9 mouse cellular contexts compared by ENCODE assay signal in genomic region chr17:78912861-78913281, GRCm38 (mm10). TPM values are rescaled to one million over a fixed set of nuclear protein-coding genes. Genes with fewer than 3 reads are reported as not detected.
DNase-seq lines count a peak whose midpoint lies in the region; ATAC-seq and TF ChIP-seq lines count a peak whose summit lies in the region.
"Had no signal": no experiment of that assay in that cellular context is flagged by ENCODE, and none has a peak within 500 bp of the region (broad histone marks: within the 10 kb centered on the region; RNA-seq: fewer than 3 reads in every experiment).

No protein-coding gene starts in this region.

- no peaks in the 10 kb centered on the region for H3K36me3 ChIP-seq in spleen, adult 2 months (ENCODE audit: control insufficient read depth, insufficient read depth, low read length)
- no peaks in the 10 kb centered on the region for H3K36me3 ChIP-seq in liver, embryonic 14.5 days (replicated peaks; ENCODE audit: control insufficient read depth, insufficient read depth, low read depth)
- H3K36me3 ChIP-seq in stomach, embryonic 14.5 days (ENCODE audit: control insufficient read depth, insufficient read depth, low read length) = no peaks in the 10 kb centered on the region

- peak; percentile 15; the same call in 1 of the 2 replicates for ATAC-seq in liver, embryonic 14.5 days (ENCODE audit: insufficient read depth)
- ATAC-seq in stomach, embryonic 14.5 days (ENCODE audit: insufficient number of reproducible peaks, insufficient read depth, low FRiP score, low read depth) = no peak

- no peak for TF ChIP-seq CTCF in spleen, adult 2 months (IDR thresholded peaks at IDR 0.05; ENCODE audit: extremely low read depth, insufficient read depth, insufficient read length, insufficient replicate concordance)
- no peak for TF ChIP-seq CTCF in liver, embryonic 14.5 days (IDR thresholded peaks at IDR 0.05; ENCODE audit: low read depth)

- no peak overlapping the region for H3K27ac ChIP-seq in spleen, adult 2 months (ENCODE audit: insufficient read depth, low read length)
- H3K27ac ChIP-seq in liver, embryonic 14.5 days = no peak overlapping the region
- H3K27ac ChIP-seq in stomach, embryonic 14.5 days (ENCODE audit: low read length) = no peak overlapping the region

- no peak for TF ChIP-seq EP300 in liver, embryonic 14.5 days (IDR thresholded peaks at IDR 0.05; ENCODE audit: low read depth)

- H3K9me3 ChIP-seq in liver, embryonic 14.5 days (ENCODE audit: control insufficient read depth, low read length) = no peaks in the 10 kb centered on the region
- no peaks in the 10 kb centered on the region for H3K9me3 ChIP-seq in stomach, embryonic 14.5 days (ENCODE audit: control insufficient read depth, low read depth, low read length)

- H3K4me2 ChIP-seq in liver, embryonic 14.5 days (ENCODE audit: low read depth) = peak overlapping the region; percentile 69
- H3K4me2 ChIP-seq in stomach, embryonic 14.5 days (replicated peaks; ENCODE audit: low read depth, low read length) = peak overlapping the region; percentile 27

- TF ChIP-seq POLR2A in spleen, adult 2 months (IDR thresholded peaks at IDR 0.05; ENCODE audit: low read depth, low read length) = no peak

- peak overlapping the region; percentile 45 for H3K9ac ChIP-seq in liver, embryonic 14.5 days (replicated peaks)
- H3K9ac ChIP-seq in stomach, embryonic 14.5 days (replicated peaks; ENCODE audit: low read depth, low read length) = no peak overlapping the region

- H3K4me1 ChIP-seq in spleen, adult 2 months (ENCODE audit: control insufficient read depth, insufficient read depth, insufficient read length) = no peaks in the 10 kb centered on the region; the same call in 1 of the 2 replicates
- peaks cover 9 to 10% of the 10 kb centered on the region in 2 experiments; a peak in 3 of 4 replicates for H3K4me1 ChIP-seq in liver, embryonic 14.5 days (replicated peaks; ENCODE audit: control insufficient read depth in 2 of 2, insufficient read depth in 2 of 2, low read length in 1 of 2)
- H3K4me1 ChIP-seq in stomach, embryonic 14.5 days (ENCODE audit: control insufficient read depth, insufficient read depth, low read length) = peaks cover 11% of the 10 kb centered on the region; the same call in 1 of the 2 replicates

- intact Hi-C loops in heart, postnatal 10 days (cut with DNase I) = no loop called here

- WGBS in spleen, adult 2 months = 31% methylated on average over 6 of the region's 6 CpGs
- 18% methylated on average over 6 of the region's 6 CpGs for WGBS in liver, embryonic 14.5 days (ENCODE audit: insufficient replicate concordance)
- WGBS in stomach, embryonic 14.5 days = 26% methylated on average over 6 of the region's 6 CpGs

- peak; percentile 19 for DNase-seq in adrenal gland, postnatal 10 days
- no peak for DNase-seq in adrenal gland, adult 2 months
- DNase-seq in spleen, adult 2 months (ENCODE audit: low read depth in 1 of 2, low spot score in 2 of 2) = no peak
- no peak for DNase-seq in spleen, adult 18-20 months
- peak; percentile 30 to 37 for DNase-seq in heart, postnatal 10 days
- no peak for DNase-seq in liver, embryonic 14.5 days (ENCODE audit: low read depth in 3 of 3, low spot score in 3 of 3)
- no peak for DNase-seq in c-Kit-positive CD71-positive TER-119-positive erythroid progenitor cells, embryonic 14.5 days (ENCODE audit: low spot score)

- H3K4me3 ChIP-seq in spleen, adult 2 months (ENCODE audit: extremely low read depth, insufficient read depth, insufficient read length) = peak overlapping the region; percentile 30; the same call in 1 of the 2 replicates
- H3K4me3 ChIP-seq in liver, embryonic 14.5 days (ENCODE audit: insufficient read depth in 1 of 2, low read depth in 2 of 2, low read length in 2 of 2) = peak overlapping the region; percentile 52 to 70
- peak overlapping the region; percentile 12; the same call in 1 of the 2 replicates for H3K4me3 ChIP-seq in stomach, embryonic 14.5 days (ENCODE audit: low read depth, low read length)

- no peaks in the 10 kb centered on the region for H3K27me3 ChIP-seq in spleen, adult 2 months (ENCODE audit: control insufficient read depth, insufficient read depth, low read length)
- H3K27me3 ChIP-seq in liver, embryonic 14.5 days (ENCODE audit: control insufficient read depth, insufficient read depth, low read length) = no peaks in the 10 kb centered on the region
- no peaks in the 10 kb centered on the region for H3K27me3 ChIP-seq in stomach, embryonic 14.5 days (ENCODE audit: control insufficient read depth, insufficient read depth, low read length)

RNA-seq across cellular contexts. Expression of gene Cebpzos, which starts 3.4 kb away (rescaled TPM):
- 10 to 100 TPM; 47.3 to 51.3 TPM for total RNA-seq in adrenal gland, postnatal 10 days (2021)
- 10 to 100 TPM; 34.7 to 40.5 TPM for total RNA-seq in adrenal gland, adult 2 months (2021)
- polyA plus RNA-seq in adrenal gland, adult 2 months (2012; rRNA removed) = 6.3 and 6.6 TPM in 2 replicates
- polyA plus RNA-seq in spleen, adult 2 months (2012; rRNA removed) = 2.4 and 3.0 TPM in 2 replicates
- 10 to 100 TPM; 41.6 to 52.5 TPM for total RNA-seq in heart, postnatal 10 days (2021)
- 10.7 and 14.2 TPM in 2 replicates for polyA plus RNA-seq in liver, embryonic 14.5 days (2012; rRNA removed)
- 54.7 and 55.2 TPM in 2 replicates for polyA plus RNA-seq in liver, embryonic 14.5 days (2014; fragmentation: Nextera tagmentation; extraction: Ambion mirVana)
- polyA plus RNA-seq in stomach, embryonic 14.5 days (2014; fragmentation: Nextera tagmentation; extraction: Ambion mirVana) = 113 and 122 TPM in 2 replicates

RNA-seq across cellular contexts. Expression of gene Sult6b1, which starts 6.1 kb away (rescaled TPM):
- under 1 TPM in 1 of 2 experiments, not detected in 1; 0.27 TPM for total RNA-seq in adrenal gland, postnatal 10 days (2021)
- total RNA-seq in adrenal gland, adult 2 months (2021) = under 1 TPM in 1 of 2 experiments, not detected in 1; 0.52 TPM
- polyA plus RNA-seq in adrenal gland, adult 2 months (2012; rRNA removed) = not detected in 2 replicates
- polyA plus RNA-seq in spleen, adult 2 months (2012; rRNA removed) = not detected in 2 replicates
- not detected for total RNA-seq in heart, postnatal 10 days (2021)
- not detected in 2 replicates for polyA plus RNA-seq in liver, embryonic 14.5 days (2012; rRNA removed)
- polyA plus RNA-seq in liver, embryonic 14.5 days (2014; fragmentation: Nextera tagmentation; extraction: Ambion mirVana) = 0.08 TPM in 1 of 2 replicates, not detected in the other
- 0.24 TPM in 1 of 2 replicates, not detected in the other for polyA plus RNA-seq in stomach, embryonic 14.5 days (2014; fragmentation: Nextera tagmentation; extraction: Ambion mirVana)
- polyA plus RNA-seq: gonadal fat pad, adult 2 months had no signal

RNA-seq across cellular contexts. Expression of gene Cebpz, which starts 24.0 kb away (rescaled TPM):
- 10 to 100 TPM; 33.2 to 37.9 TPM for total RNA-seq in adrenal gland, postnatal 10 days (2021)
- 10 to 100 TPM; 42.6 to 50.5 TPM for total RNA-seq in adrenal gland, adult 2 months (2021)
- 0.89 and 3.0 TPM in 2 replicates for polyA plus RNA-seq in adrenal gland, adult 2 months (2012; rRNA removed)
- 3.9 and 6.3 TPM in 2 replicates for polyA plus RNA-seq in spleen, adult 2 months (2012; rRNA removed)
- total RNA-seq in heart, postnatal 10 days (2021) = 10 to 100 TPM; 19.1 to 21.0 TPM
- polyA plus RNA-seq in liver, embryonic 14.5 days (2012; rRNA removed) = 6.0 and 9.3 TPM in 2 replicates
- 26.5 and 27.3 TPM in 2 replicates for polyA plus RNA-seq in liver, embryonic 14.5 days (2014; fragmentation: Nextera tagmentation; extraction: Ambion mirVana)
- polyA plus RNA-seq in stomach, embryonic 14.5 days (2014; fragmentation: Nextera tagmentation; extraction: Ambion mirVana) = 61.0 and 72.0 TPM in 2 replicates

RNA-seq across cellular contexts. Expression of gene Ndufaf7, which starts 24.1 kb away (rescaled TPM):
- total RNA-seq in adrenal gland, postnatal 10 days (2021) = 10 to 100 TPM; 48.7 to 51.6 TPM
- total RNA-seq in adrenal gland, adult 2 months (2021) = 10 to 100 TPM; 38.5 to 50.3 TPM
- 3.1 and 4.6 TPM in 2 replicates for polyA plus RNA-seq in adrenal gland, adult 2 months (2012; rRNA removed)
- polyA plus RNA-seq in spleen, adult 2 months (2012; rRNA removed) = 2.5 TPM in 2 replicates
- total RNA-seq in heart, postnatal 10 days (2021) = 10 to 100 TPM; 51.6 to 53.1 TPM
- 7.8 and 11.0 TPM in 2 replicates for polyA plus RNA-seq in liver, embryonic 14.5 days (2012; rRNA removed)
- polyA plus RNA-seq in liver, embryonic 14.5 days (2014; fragmentation: Nextera tagmentation; extraction: Ambion mirVana) = 22.5 and 26.4 TPM in 2 replicates
- polyA plus RNA-seq in stomach, embryonic 14.5 days (2014; fragmentation: Nextera tagmentation; extraction: Ambion mirVana) = 62.0 and 63.8 TPM in 2 replicates

RNA-seq across cellular contexts. Expression of gene Eif2ak2, which starts 30.5 kb away (rescaled TPM):
- total RNA-seq in adrenal gland, postnatal 10 days (2021) = 10 to 100 TPM; 16.5 to 27.6 TPM
- 10 to 100 TPM; 24.0 to 24.3 TPM for total RNA-seq in adrenal gland, adult 2 months (2021)
- 1.0 and 1.4 TPM in 2 replicates for polyA plus RNA-seq in adrenal gland, adult 2 months (2012; rRNA removed)
- polyA plus RNA-seq in spleen, adult 2 months (2012; rRNA removed) = 1.6 and 3.0 TPM in 2 replicates
- total RNA-seq in heart, postnatal 10 days (2021) = 10 to 100 TPM; 13.3 to 13.9 TPM
- 1.6 and 3.4 TPM in 2 replicates for polyA plus RNA-seq in liver, embryonic 14.5 days (2012; rRNA removed)
- 4.3 and 6.0 TPM in 2 replicates for polyA plus RNA-seq in liver, embryonic 14.5 days (2014; fragmentation: Nextera tagmentation; extraction: Ambion mirVana)
- polyA plus RNA-seq in stomach, embryonic 14.5 days (2014; fragmentation: Nextera tagmentation; extraction: Ambion mirVana) = 12.8 and 18.9 TPM in 2 replicates

Comparison
In these comparisons a context has a peak if more than half of its experiments do, and no peak if none do; other contexts are left out.
1. DNase-seq: peak in adrenal gland, postnatal 10 days (single experiment) and heart, postnatal 10 days (2 of 2); none in adrenal gland, adult 2 months (single experiment), spleen, adult 2 months (0 of 2), spleen, adult 18-20 months (0 of 2), liver, embryonic 14.5 days (0 of 3) and c-Kit-positive CD71-positive TER-119-positive erythroid progenitor cells, embryonic 14.5 days (single experiment).
2. Peak in every context shown above with its lines, with median percentiles within 50 percentile points of each other: H3K4me3 ChIP-seq.